Mouse (Mus musculus): Measurements from ENCODE around the gene Ankrd40. TPM values are rescaled to one million over a fixed set of nuclear protein-coding genes. Genes with fewer than 3 reads are reported as not detected.

Gene Ankrd40
- polyA plus RNA-seq, 1 experiment from 2014 or later = 52.3 TPM

DNA sequence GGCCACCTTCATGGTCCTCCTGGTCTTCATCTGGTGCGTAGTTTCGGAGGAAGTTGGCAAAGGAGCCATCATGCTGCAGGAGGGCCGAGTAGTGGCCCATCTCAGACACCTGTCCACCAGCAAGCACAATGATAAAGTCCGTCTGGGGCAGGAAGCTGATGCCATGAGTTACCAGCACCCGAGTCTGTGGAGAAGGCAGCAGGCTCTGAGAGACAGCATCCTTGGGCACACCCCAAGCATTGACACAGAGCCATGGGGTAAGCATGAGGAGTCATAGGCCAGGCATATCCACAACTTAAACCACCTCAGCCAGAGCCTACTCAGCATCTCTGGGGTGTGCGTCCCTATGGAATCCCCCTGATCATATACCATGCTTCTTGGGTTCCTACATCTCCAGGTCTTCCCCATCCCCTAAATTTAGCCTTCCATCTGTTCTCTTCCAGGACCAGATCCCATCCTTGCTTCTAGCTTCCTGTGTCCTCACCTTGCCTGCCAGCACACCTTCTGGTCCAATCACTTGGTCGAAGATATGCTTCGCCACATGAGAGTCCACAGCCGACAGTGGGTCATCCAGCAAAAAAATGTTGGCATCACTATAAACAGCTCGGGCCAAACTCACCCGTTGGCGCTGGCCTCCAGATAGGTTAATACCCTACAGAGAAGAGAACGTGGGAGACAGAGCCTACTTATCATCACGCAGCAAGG, 33.5 kb downstream of the Ankrd40 start:
- Histone ChIP-seq H3K9me3 (replicated peaks) (no peaks in the 10 kb centered on the region), H3K27ac (no peak overlapping the region), H3K4me2 (no peak overlapping the region), H3K4me1 (replicated peaks) (no peaks in the 10 kb centered on the region), H3K27me3 (no peaks in the 10 kb centered on the region), H3K4me3 (no peak overlapping the region), H3K36me3 (no peaks in the 10 kb centered on the region), H3K9ac (no peak overlapping the region)
- 88% methylated on average over 14 of the region's 14 CpGs for WGBS
- no peak for ATAC-seq (replicated peaks; ENCODE audit: insufficient number of reproducible peaks, insufficient read depth, low FRiP score, low read depth)

DNA sequence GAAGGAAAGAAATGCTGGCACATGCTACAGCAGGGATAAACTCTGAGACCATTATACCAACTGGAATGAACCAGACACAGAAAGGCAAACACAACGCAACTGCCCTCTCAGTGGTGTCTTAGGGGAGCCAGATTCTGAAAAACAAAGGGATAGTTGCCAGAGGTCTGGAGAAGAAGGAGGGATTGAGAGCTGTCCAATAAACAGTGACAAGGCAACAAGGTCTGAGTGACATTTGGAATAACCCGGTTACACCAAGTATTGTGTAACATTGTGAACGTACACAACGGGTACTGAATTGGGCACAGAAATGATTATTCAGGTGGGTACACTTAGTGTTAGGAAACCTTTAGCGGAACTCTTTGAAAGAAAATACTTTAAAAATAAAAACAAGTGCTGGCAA, 34.3 kb downstream of the Ankrd40 start:
- Histone ChIP-seq H3K4me1 (replicated peaks) (no peaks in the 10 kb centered on the region), H3K27ac (no peak overlapping the region), H3K27me3 (no peaks in the 10 kb centered on the region), H3K9me3 (replicated peaks) (no peaks in the 10 kb centered on the region), H3K9ac (no peak overlapping the region), H3K4me2 (no peak overlapping the region), H3K36me3 (no peaks in the 10 kb centered on the region), H3K4me3 (no peak overlapping the region)
- WGBS = 87% methylated on average over 5 of the region's 5 CpGs
- ATAC-seq (replicated peaks; ENCODE audit: insufficient number of reproducible peaks, insufficient read depth, low FRiP score, low read depth) = no peak

DNA sequence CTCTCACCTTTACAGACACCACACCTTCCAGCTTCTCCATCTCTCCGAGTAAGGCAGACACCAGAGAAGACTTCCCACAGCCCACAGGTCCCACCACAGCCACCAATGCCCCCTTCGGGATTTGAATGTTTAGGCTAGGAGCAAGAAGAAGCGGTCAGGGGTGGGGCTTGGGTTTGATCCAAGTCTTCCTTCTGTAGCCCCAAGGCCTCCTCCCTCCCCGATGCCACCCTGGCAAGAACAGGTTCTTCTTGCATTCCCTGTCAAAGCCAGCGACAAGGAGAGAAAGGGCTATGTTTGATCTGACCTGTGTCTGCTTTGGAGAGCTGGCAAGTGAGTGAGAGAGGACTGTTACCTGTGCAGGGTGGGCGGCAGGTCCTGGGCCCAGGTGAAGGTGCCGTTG, 35.9 kb downstream of the Ankrd40 start:
- Histone ChIP-seq H3K4me2 (no peak overlapping the region), H3K27me3 (no peaks in the 10 kb centered on the region), H3K27ac (no peak overlapping the region), H3K4me1 (replicated peaks) (no peaks in the 10 kb centered on the region), H3K9ac (no peak overlapping the region), H3K36me3 (no peaks in the 10 kb centered on the region), H3K9me3 (replicated peaks) (no peaks in the 10 kb centered on the region), H3K4me3 (no peak overlapping the region)
- no peak for ATAC-seq (replicated peaks; ENCODE audit: insufficient number of reproducible peaks, insufficient read depth, low FRiP score, low read depth)
- WGBS = 66% methylated on average over 7 of the region's 7 CpGs

DNA sequence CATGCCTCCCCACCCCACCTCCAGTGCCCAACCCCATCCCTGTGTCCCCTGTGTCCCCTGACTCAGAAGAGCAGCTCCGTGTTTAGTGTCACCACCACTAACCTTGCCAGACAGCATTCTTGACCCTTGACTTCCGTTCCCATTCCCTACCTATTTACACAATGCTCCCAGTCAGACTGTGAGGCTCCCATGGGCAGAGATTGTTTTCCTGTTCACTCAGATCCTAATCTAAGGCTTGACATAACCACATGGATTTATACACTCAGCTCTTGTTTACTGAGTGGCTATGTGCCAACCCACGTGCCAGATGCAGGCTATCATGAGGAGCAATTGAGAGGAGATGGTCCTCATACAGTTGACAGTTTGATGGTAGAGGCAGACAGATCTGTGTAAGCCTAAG, 37.5 kb downstream of the Ankrd40 start:
- Histone ChIP-seq H3K9ac (no peak overlapping the region), H3K4me2 (no peak overlapping the region), H3K27me3 (no peaks in the 10 kb centered on the region), H3K9me3 (replicated peaks) (no peaks in the 10 kb centered on the region), H3K36me3 (no peaks in the 10 kb centered on the region), H3K4me1 (replicated peaks) (no peaks in the 10 kb centered on the region), H3K27ac (no peak overlapping the region), H3K4me3 (no peak overlapping the region)
- 46% methylated on average over 3 of the region's 3 CpGs for WGBS
- ATAC-seq (replicated peaks; ENCODE audit: insufficient number of reproducible peaks, insufficient read depth, low FRiP score, low read depth) = no peak

DNA sequence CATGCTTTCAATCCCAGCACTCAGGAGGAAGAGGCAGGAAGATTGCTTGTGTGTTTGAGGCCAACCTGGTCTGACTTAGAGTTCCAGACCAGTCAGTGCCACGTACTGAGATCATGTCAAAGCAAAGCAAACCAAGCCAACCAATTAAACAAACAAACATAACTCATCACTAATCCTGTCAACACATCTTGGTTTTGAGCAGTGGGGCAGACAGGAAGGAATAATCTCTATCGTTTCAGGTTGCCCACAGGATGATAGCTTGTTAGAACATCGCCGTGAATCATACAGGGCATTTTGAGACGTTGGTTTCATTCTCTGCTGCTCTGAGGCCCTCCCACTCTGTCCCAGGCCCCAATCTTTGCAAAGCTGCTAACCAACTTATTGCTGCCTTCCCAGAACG, 42.2 kb downstream of the Ankrd40 start:
- H3K4me1 ChIP-seq (replicated peaks) = no peaks in the 10 kb centered on the region; the same call in 1 of the 2 replicates
- ATAC-seq (replicated peaks; ENCODE audit: insufficient number of reproducible peaks, insufficient read depth, low FRiP score, low read depth) = no peak

DNA sequence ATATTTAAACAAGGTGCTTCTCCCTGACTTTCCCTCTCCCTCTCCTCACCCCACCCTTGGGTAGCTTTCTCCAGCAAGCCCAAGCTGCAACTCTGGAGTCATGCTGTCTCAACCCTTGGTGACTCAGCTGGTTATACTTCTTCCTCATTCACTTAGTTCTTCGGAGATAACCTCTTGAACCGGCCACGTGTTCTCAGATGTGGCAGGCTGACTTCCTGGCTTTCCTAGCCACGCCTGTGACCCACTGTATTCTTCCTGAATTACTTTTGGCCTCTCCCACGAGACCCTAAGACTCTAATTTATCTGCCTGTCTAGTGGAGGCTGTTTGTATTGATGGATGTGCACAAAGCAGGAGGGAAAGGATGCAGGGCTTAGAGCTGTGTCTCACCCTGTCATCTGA, 43.0 kb downstream of the Ankrd40 start:
- no peak for ATAC-seq (replicated peaks; ENCODE audit: insufficient number of reproducible peaks, insufficient read depth, low FRiP score, low read depth)
- Histone ChIP-seq H3K4me1 (replicated peaks) (no peaks in the 10 kb centered on the region; the same call in 1 of the 2 replicates), H3K9ac (no peak overlapping the region), H3K27me3 (peaks cover 12% of the 10 kb centered on the region), H3K4me3 (no peak overlapping the region), H3K9me3 (replicated peaks) (no peaks in the 10 kb centered on the region), H3K4me2 (no peak overlapping the region), H3K27ac (no peak overlapping the region), H3K36me3 (no peaks in the 10 kb centered on the region)
- 28% methylated on average over 5 of the region's 5 CpGs for WGBS

More for the DNA sequence above, 42.2 kb downstream of the Ankrd40 start:
- no peak overlapping the region for H3K4me3 ChIP-seq
- no peak overlapping the region for H3K9ac ChIP-seq
- no peak overlapping the region for H3K27ac ChIP-seq
- H3K4me2 ChIP-seq = no peak overlapping the region
- 68% methylated on average over 6 of the region's 6 CpGs for WGBS
- H3K9me3 ChIP-seq (replicated peaks) = no peaks in the 10 kb centered on the region
- H3K27me3 ChIP-seq = peaks cover 12% of the 10 kb centered on the region
- H3K36me3 ChIP-seq = no peaks in the 10 kb centered on the region

DNA sequence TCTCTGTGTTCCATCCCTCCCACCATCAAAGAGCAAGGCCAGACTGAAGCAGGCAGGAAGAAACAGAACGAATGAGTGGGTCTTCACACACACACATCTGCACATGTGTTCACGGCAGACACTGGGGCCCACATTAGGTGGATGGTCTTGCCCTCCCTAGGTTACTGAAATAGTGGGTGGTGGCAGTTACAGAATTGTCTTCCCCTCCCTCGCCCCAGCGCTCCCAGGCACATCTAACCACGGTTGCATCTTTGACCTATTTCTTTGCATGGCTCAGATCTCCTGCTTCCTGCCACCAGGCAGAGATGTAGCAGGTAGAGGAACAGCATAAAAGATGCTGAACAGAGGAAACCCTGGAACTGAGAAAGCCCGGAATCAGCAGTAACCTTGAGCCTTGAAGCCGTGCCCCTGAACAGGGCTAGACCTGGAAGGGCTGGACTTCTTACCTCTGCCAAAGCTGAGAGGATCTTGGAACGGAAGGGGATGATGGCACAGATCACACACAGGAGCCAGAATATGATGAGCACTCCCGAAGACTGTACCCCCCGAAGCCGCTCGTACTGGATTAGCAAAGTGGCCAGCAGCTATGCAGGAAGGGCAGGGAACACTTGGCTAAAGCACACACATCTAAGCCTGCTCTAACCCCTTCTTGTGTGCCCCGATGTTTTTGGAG, 46.6 kb downstream of the Ankrd40 start:
- Histone ChIP-seq H3K4me3 (no peak overlapping the region), H3K27me3 (peaks cover 12% of the 10 kb centered on the region), H3K9ac (no peak overlapping the region), H3K9me3 (replicated peaks) (no peaks in the 10 kb centered on the region), H3K36me3 (no peaks in the 10 kb centered on the region), H3K27ac (no peak overlapping the region), H3K4me1 (replicated peaks) (no peaks in the 10 kb centered on the region; the same call in 1 of the 2 replicates), H3K4me2 (no peak overlapping the region)
- no peak for ATAC-seq (replicated peaks; ENCODE audit: insufficient number of reproducible peaks, insufficient read depth, low FRiP score, low read depth)
- WGBS = 79% methylated on average over 13 of the region's 13 CpGs

DNA sequence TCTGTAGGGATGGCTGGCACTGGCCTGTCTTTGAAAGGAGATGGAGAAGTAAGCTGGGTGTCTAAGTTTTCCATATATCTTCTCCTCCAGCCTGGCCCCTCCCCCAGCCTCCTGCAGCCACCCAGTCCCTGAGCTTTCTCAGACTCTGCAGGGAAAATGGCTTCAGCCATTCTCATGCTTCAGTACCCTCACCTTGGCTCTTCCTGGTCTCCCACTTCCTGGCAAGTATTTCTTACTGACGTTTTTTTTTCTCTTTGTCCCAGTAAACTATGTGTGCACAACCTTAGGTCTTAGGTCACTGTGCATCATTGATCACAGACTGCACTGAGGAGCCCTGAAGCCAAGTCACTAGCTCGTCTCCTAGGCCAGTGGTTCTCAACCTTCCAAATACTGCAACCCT, 51.3 kb downstream of the Ankrd40 start:
- H3K27ac ChIP-seq = no peak overlapping the region
- H3K9ac ChIP-seq = no peak overlapping the region
- H3K36me3 ChIP-seq = no peaks in the 10 kb centered on the region
- H3K4me1 ChIP-seq (replicated peaks) = no peaks in the 10 kb centered on the region
- 49% methylated on average over 2 of the region's 2 CpGs for WGBS
- ATAC-seq (replicated peaks; ENCODE audit: insufficient number of reproducible peaks, insufficient read depth, low FRiP score, low read depth) = no peak
- H3K4me3 ChIP-seq = no peak overlapping the region
- no peak overlapping the region for H3K4me2 ChIP-seq
- no peaks in the 10 kb centered on the region for H3K9me3 ChIP-seq (replicated peaks)
- H3K27me3 ChIP-seq = no peaks in the 10 kb centered on the region; the same call in 1 of the 2 replicates

DNA sequence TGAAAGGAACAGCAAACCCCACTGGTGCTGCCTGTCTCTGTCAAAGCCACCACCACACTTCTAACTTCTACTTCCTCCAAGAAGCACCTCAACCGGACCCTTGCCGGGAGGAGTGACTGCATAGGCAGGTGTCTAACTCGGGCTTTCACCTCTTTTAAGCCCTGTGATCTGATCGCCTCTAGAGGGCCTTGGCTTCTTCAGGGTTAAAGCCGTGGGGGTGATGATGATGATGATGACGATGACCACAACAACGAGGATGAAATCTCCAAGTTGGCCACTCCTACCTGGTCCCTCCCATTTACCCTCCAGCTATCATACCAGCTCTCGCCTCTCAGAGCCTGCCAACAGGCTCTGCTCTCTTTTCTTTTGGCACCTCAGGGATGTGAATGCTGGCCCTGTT, 51.9 kb downstream of the Ankrd40 start:
- ATAC-seq (replicated peaks; ENCODE audit: insufficient number of reproducible peaks, insufficient read depth, low FRiP score, low read depth) = no peak
- WGBS = 61% methylated on average over 8 of the region's 8 CpGs
- Histone ChIP-seq H3K9ac (no peak overlapping the region), H3K27ac (no peak overlapping the region), H3K9me3 (replicated peaks) (no peaks in the 10 kb centered on the region), H3K27me3 (no peaks in the 10 kb centered on the region; the same call in 1 of the 2 replicates), H3K4me3 (no peak overlapping the region), H3K4me2 (no peak overlapping the region), H3K4me1 (replicated peaks) (no peaks in the 10 kb centered on the region), H3K36me3 (no peaks in the 10 kb centered on the region)

DNA sequence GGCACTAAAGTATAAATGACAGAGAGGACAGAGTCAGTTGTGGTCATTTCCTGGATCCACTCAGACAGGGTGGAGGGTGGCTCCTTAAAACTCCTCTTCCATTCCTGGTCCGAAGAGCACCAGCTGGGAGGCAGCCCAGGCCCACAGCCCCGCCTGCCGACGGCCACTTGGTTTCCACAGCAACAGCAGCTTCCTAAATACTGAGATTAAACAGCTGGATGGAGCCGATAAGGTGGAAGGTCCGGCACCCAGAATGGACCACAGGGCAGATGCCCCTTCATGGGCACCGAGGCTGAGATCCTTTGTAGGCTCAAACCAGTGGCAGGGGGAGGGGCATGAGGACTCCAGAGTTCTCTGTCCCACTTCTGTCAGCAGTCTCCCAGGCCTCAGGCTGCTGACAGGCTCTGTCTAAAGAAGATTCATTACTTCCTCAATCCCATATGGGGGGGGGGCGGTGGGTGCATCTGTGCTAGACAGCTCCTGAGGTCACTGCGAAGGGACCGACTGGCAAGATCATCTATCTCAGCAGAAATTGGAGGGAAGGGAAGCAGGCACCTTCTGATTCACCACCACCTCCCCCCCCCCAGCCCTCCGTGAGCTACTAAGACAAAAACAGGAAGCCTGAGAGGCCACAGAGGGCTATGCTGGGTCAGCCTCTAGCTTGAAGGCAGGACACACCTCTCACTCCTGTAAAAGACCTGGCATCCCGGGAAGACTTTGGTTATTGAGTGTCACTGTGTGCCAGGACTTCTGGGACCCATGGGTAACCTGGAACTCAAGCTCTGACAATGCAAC, 58.4 kb downstream of the Ankrd40 start:
- peak overlapping the region; percentile 27; the same call in 1 of the 2 replicates for H3K4me2 ChIP-seq
- no peaks in the 10 kb centered on the region for H3K9me3 ChIP-seq (replicated peaks)
- no peak for ATAC-seq (replicated peaks; ENCODE audit: insufficient number of reproducible peaks, insufficient read depth, low FRiP score, low read depth)
- H3K4me3 ChIP-seq = no peak overlapping the region
- no peak overlapping the region for H3K9ac ChIP-seq
- no peaks in the 10 kb centered on the region for H3K36me3 ChIP-seq
- 0 out of 2 replicates have a peak, but pooled peaks cover 4% of the 10 kb centered on the region for H3K27me3 ChIP-seq
- H3K27ac ChIP-seq = no peak overlapping the region
- H3K4me1 ChIP-seq (replicated peaks) = peaks cover 12% of the 10 kb centered on the region
- 14% methylated on average over 12 of the region's 12 CpGs for WGBS

DNA sequence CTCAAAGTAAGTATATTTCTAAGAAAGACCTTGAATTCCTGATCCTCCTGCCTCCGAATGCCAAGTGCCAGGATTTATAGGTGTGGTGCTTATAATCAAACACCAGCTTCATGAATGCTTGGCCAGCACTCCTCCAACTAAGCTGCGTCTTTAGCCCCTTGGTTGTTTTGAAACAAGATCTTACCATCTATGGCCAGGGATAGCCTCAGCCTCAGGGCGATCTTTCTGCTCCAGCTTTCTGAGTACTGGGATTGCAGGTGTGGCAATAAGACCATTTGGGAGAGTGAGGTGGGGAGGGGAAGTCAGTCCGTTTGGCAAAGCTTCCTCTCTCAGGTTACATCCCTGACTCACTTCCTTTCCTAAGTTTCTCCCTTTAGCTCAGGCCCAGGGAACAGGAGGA, 60.0 kb downstream of the Ankrd40 start:
- no peak for ATAC-seq (replicated peaks; ENCODE audit: insufficient number of reproducible peaks, insufficient read depth, low FRiP score, low read depth)
- WGBS = 69% methylated on average over 4 of the region's 4 CpGs
- H3K4me1 ChIP-seq (replicated peaks) = peaks cover 19% of the 10 kb centered on the region
- H3K4me3 ChIP-seq = no peak overlapping the region
- no peak overlapping the region for H3K27ac ChIP-seq
- no peaks in the 10 kb centered on the region for H3K36me3 ChIP-seq
- H3K27me3 ChIP-seq = peaks cover 9% of the 10 kb centered on the region; the same call in 1 of the 2 replicates
- H3K9me3 ChIP-seq (replicated peaks) = no peaks in the 10 kb centered on the region
- no peak overlapping the region for H3K4me2 ChIP-seq
- no peak overlapping the region for H3K9ac ChIP-seq
